Mouse (Mus musculus) urinary bladder, postnatal 4 days (tissue): Measurements from ENCODE around the gene Fastk.

Source experiments
- DNase-seq, 2 experiments: peaks; one replicate each; pipeline ENCODE4 v3.0.0; 2021 to 2022; ENCODE audit warnings: low spot score in 2 of 2

Gene Fastk

GRCm38 (mm10) chr5:24452691-24453233 lies 7.7 kb upstream of the Fastk start:
- no peak for DNase-seq

DNA sequence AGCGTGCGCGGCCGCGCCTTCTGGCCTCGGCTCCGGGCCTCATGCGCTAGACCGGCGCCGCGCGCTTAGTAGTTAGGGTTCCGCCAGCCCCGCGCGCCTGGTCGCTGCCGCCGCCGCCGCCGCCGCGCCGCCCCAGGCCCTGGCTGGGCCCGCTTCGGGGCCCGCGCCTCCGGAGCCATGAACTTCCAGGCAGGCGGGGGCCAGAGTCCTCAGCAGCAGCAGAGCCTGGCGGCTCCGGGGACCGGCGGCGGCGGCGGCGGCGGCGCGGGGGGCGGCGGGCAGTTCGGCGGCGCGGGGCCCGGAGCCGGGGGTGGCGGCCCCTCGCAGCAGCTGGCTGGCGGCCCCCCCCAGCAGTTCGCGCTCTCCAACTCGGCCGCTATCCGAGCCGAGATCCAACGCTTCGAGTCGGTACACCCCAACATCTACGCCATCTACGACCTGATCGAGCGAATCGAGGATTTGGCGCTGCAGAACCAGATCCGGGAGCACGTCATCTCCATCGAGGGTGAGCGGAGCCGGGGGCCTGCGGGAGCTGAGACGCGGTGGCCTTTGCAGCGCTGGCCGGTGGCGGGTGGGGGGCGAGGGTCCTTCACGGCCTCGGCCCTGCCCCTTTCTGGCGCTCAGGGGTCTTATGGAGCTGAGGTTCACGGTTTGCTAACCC lies 7.1 kb upstream of the Fastk start, which contains the start of gene Agap3:
Agap3 (plus strand) TSS at position 148 of the 661 bp plus-strand sequence.
- DNase-seq: no peak

- DNase-seq: peak; percentile 85 to 87
These were observed 6.4 kb upstream of the Fastk start for GRCm38 (mm10) chr5:24451264-24452029.

DNA sequence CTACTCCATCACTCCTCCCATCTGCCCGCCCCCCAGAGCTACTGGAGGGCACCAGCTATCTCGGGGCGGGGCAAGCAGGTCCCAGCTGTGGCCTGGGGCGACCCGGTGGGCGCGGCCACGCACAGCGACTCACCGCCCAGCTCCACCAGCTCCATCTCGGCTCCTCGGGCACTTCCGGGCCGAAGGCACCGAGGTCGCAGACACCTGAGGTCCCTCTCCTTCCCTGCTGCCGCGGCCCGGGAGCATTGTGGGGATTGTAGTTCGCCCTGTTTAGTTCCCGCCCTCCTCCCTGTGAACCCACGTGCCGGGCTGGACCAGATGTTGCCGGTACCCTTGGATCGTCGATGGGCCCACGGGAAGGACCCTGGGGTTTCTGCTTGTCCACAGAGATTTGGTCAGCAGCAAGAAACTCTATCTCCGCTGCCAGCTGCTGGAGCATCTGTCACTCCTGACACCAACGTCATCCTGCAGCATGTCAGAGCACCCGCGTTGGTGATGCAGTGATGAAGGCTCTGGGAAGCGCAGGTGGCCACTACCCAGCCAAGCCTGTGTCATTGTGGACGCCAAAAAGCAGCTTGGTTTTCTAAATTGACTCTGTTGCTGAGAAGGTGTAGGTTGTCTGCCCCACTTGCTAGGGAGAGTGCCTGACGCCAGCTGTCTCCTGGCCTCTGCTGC lies 2.7 kb upstream of the Fastk start, which contains the start of gene Tmub1:
Tmub1 (minus strand) TSS at position 231 of the 675 bp plus-strand sequence.
- peak; percentile 72 to 76 for DNase-seq

DNA sequence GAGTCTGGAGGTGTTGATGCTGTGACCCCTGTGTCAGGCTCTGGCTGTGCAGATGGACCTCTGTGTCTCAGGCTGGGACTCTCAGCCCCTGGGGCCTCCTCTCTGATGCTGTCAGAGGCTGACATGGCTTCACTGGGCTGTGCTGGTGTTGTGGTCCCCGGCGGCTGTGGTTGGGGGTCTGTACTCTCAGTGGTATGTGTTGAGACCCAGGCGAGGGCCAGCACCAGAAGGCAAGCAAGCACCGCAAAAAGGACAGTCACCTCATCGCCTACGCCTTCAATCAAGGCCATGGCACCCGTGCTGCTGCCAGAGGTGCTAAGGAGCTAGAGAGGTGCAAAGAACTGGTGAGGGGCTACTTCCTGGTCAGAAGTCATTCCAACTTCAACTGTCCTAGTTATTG lies 1.5 kb upstream of the Fastk start:
- no peak for DNase-seq

DNA sequence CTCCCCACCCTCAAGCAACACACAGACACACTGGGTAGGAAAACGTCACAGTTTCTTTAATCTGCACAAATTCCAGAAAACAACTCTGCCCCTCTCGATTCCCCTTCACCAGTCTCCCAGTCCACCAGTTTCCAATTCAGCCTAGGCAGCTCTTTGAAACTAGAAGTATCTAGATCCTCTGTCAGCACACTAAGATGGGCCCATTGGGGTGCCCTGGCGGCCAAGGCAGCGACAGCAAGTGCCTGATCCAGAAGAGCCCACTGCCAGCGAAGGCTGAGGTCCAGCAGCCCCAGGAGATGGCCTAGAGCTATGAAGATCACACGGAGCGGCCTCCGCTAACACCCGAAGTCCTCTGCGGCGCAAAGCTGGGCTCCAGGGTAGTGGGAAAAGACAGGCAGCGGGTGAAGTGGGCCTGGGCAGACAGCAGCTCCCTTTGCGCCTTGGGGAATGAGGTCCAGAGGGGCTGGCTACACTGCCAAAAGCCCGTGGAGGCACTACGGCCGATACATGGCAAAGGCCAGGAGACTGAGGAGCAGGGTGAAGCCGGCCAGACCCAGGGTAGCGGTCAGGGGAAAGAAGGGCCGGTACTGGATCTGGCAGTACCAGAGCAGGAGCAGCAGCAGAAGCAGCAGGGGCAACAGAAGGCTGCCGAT lies 467 bp upstream of the Fastk start:
- no peak for DNase-seq

DNA sequence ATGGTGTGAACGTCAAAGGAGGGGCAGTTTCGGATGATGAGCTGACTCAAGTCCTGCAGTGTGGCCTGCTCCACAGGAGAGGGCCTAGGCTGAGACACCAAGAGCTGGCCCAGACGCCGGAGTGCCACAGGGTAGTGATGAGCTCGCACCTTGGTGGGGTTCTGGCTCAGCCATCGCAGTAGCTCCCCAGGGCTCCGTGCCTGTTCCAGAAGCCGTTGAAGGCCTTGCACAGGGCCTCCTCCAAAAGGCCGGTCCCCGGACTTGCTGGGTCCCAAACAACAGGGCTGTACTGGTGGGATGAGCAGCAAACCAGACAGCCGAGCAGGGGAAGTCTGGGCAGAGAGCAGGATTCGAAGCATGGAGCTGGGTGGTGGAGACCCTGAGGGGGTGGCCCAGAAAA lies 1.2 kb downstream of the Fastk start:
- no peak for DNase-seq

- DNase-seq: no peak
These were observed 1.9 kb downstream of the Fastk start for GRCm38 (mm10) chr5:24443204-24443603.

- DNase-seq: no peak
These were observed 3.1 kb downstream of the Fastk start for GRCm38 (mm10) chr5:24442029-24442428.

DNA sequence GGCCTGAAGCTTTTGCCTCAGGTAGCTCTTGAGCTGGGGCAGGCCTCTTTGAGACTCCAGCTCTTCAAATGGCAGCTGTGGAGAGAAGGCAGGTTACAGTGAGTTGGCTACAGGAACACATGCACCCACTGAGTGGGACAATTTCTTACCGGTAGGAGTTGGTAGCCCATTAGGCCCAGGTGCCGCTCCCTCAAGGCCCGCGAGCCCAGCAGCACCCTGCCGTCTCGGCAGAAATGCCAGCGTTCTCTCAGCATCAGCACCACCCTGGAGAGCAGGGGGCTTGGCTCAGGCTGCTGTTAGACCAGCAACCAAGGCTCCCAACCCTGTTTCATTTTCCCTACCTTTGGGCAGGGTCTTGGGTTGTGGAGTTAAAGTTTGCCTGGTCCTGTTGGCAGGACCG lies 3.9 kb downstream of the Fastk start:
- DNase-seq: no peak

- DNase-seq: no peak
These were observed 11.1 kb downstream of the Fastk start for GRCm38 (mm10) chr5:24433993-24434392.

DNA sequence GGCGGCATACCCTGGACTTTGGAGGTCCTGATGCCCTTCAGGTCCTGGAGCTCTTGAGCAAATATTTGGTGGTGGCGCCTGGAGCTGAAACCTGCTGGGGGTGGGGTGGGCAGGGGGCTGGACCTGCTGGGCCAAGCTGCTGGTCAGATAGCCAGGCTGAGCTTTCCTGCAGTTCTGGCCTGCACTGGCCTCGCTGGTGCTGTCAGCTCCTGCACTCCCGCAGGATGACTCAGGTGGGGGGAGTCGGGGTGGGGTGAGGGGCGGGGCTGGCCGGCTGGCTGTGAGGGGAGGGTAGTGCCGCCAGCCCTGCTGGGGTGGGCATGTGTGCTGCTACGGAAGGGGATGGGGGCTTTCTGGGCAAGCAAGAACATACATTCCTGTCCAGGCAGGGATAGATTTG lies 16.5 kb downstream of the Fastk start:
- DNase-seq: no peak

GRCm38 (mm10) chr5:24427981-24428402 lies 17.1 kb downstream of the Fastk start:
- DNase-seq: no peak

DNA sequence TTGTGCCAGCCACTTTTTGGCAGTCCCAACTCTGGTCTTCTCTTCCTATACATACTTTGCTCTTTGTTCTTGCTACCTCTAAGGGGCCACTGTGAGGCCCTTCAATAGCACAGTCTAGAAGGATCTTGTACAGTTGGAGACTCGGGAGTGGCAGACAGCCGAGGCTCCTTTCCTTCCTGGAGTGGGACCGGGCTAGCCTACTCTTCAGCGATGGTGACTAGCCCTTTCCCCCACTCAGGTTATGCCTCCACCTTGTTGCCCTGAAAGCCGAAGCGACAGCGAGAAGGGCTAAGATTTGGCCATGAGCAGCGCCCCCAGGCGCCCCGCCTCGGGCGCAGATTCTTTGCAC lies 17.8 kb downstream of the Fastk start:
- DNase-seq: no peak

GRCm38 (mm10) chr5:24426556-24427284 lies 18.4 kb downstream of the Fastk start:
- no peak for DNase-seq

DNA sequence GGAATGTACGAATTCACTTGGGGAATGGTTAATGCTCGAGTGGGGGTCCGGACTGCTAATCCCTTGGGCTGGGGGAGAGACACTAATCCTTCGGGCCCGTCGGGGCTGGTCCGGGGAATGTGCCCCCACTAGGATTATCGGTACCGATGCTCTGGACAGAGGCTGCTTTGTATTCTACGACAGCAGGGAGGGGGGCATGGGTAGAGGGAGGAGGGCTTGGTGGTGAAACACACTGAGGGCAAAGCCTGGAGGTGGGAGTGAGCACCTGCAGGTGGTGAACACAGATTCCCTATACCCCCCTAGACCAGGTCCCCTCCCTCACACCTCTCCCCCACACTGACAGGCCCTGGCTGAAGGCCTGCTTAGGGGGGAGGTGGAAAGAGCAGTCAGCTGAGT lies 19.1 kb downstream of the Fastk start:
- no peak for DNase-seq

DNA sequence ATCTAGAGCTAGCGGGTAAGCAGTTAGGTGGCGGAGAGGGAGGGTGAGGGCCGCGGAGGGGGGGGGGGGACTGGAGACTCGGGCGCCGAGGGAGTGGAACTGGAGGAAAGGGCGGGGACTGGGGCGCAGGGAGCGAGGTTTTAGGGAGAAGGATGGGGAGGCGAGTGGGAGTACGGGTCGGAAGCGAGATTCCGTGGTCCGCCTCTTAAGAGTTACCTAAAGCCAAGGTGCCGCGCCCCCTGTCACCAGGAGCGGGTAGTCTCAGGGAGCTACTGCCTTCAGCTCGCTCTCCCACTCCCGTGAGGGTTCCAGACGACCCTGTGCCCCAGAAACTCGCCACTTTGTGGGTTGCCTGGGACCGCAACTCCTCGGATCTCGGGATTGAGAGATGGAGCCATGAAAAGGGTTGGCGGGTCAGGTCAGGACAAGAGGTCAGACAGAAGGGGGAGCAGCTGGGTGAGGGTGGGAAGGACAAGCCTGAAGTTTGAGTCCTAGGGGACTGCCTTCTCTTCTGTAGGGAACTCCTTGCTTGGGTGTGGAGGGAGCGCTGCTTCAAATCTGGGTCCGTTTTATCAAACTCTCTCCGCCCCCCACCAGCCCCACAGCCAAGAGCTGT lies 19.6 kb downstream of the Fastk start:
- peak in 1 of 2 experiments; percentile 66 for DNase-seq

- peak; percentile 84 to 88 for DNase-seq
These were observed 20.2 kb downstream of the Fastk start for GRCm38 (mm10) chr5:24424861-24425411.

GRCm38 (mm10) chr5:24424004-24424781 lies 20.9 kb downstream of the Fastk start:
- DNase-seq: peak in 1 of 2 experiments; percentile 39
